Mouse (Mus musculus) brain, embryonic 14.5 days (tissue): ENCODE results near the gene Ncapd2.

Experiments used
- CTCF ChIP-seq: fragments of 200-500 bp; IDR thresholded peaks from 2 replicates; pipeline ENCODE4 v1.5.1; 2012; ENCODE audit warnings: inconsistent platforms, mild to moderate bottlenecking, moderate library complexity, borderline replicate concordance; ENCODE audit not compliant: insufficient read depth, insufficient read length; ENCODE audit errors: extremely low read depth
- POLR2A ChIP-seq: fragments of 200-500 bp; IDR thresholded peaks from 2 replicates; pipeline ENCODE4 v1.6.1; 2012; ENCODE audit warnings: mild to moderate bottlenecking, inconsistent platforms, borderline replicate concordance; ENCODE audit not compliant: poor library complexity, insufficient read depth, insufficient read length, severe bottlenecking; ENCODE audit errors: extremely low read depth

DNA sequence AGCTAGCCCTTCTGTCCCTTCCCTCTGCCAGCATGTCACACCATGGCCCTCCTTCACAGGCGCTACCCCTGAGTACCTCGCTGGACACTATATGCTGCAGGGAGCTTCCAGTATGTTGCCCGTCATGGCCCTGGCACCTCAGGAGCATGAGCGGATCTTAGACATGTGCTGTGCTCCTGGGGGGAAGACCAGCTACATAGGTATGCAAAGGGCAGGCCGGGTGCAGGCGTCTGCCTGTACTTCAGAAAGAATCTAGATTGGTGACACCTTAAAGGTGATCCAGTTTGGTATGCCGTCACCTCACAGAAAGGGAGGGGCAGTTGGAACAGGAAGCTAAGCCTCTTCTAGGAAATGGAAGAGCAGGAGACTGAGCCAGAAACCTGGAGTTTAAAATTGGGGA is 51.8 kb downstream of the Ncapd2 start:
- no peak for TF ChIP-seq POLR2A
- no peak for TF ChIP-seq CTCF
